Mouse (Mus musculus) MEL (cell line): ENCODE results near the gene Tmem251. TPM values are rescaled to one million over a fixed set of nuclear protein-coding genes. Genes with fewer than 3 reads are reported as not detected.

Source experiments
- DNase-seq: peaks from one replicate; pipeline ENCODE4 v3.0.0; 2011; ENCODE audit warnings: low read depth, low spot score
- H3K27ac ChIP-seq: 2 replicates; pipeline ENCODE4 v1.5.1; 2012; ENCODE audit warnings: low read depth, mild to moderate bottlenecking, control low read depth, low read length, moderate library complexity; ENCODE audit not compliant: control insufficient read depth
- H3K27me3 ChIP-seq, 2 experiments: fragments of 150-350 bp in 1 of 2; sonication (generic) in 1 of 2; 2 replicates each; pipeline ENCODE4 v1.6.1; 2012; ENCODE audit warnings: low read length in 2 of 2, mild to moderate bottlenecking in 2 of 2, improper control_type of control experiment in 1 of 2, moderate library complexity in 1 of 2; ENCODE audit not compliant: insufficient read depth in 2 of 2, control insufficient read depth in 1 of 2
- H3K36me3 ChIP-seq, 2 experiments: 2 replicates each; pipeline ENCODE4 v1.6.1; 2012 to 2014; ENCODE audit warnings: low read length in 2 of 2, improper control_type of control experiment in 1 of 2, inconsistent platforms in 1 of 2, mild to moderate bottlenecking in 1 of 2; ENCODE audit not compliant: insufficient read depth in 2 of 2, control insufficient read depth in 1 of 2
- H3K4me1 ChIP-seq, 2 experiments: fragments of 150-350 bp in 1 of 2; sonication (generic) in 1 of 2; 2 replicates each; pipeline ENCODE4 v1.6.1; 2012; ENCODE audit warnings: low read length in 2 of 2, improper control_type of control experiment in 1 of 2, mild to moderate bottlenecking in 1 of 2; ENCODE audit not compliant: insufficient read depth in 2 of 2, control insufficient read depth in 1 of 2
- H3K4me3 ChIP-seq, 2 experiments: fragments of 150-350 bp in 1 of 2; sonication (generic) in 1 of 2; 2 replicates each; pipeline ENCODE4 v1.5.1; 2012; ENCODE audit warnings: low read depth in 2 of 2, low read length in 2 of 2, mild to moderate bottlenecking in 2 of 2, moderate library complexity in 2 of 2, control low read depth in 1 of 2, improper control_type of control experiment in 1 of 2; ENCODE audit not compliant: control insufficient read depth in 1 of 2, insufficient read depth in 1 of 2
- H3K79me2 ChIP-seq: 2 replicates; pipeline ENCODE4 v1.6.1; 2012; ENCODE audit warnings: mild to moderate bottlenecking, low read length, moderate library complexity; ENCODE audit not compliant: control insufficient read depth, poor library complexity, insufficient read depth
- H3K9ac ChIP-seq: 2 replicates; pipeline ENCODE4 v1.6.1; 2012; ENCODE audit warnings: low read depth, mild to moderate bottlenecking, control low read depth, low read length, moderate library complexity; ENCODE audit not compliant: control insufficient read depth, poor library complexity, severe bottlenecking
- H3K9me3 ChIP-seq: fragments of 150-350 bp; sonication (generic); replicated peaks from 2 replicates; pipeline ENCODE4 v1.6.1; 2012; ENCODE audit warnings: mild to moderate bottlenecking, low read length, improper control_type of control experiment, moderate library complexity; ENCODE audit not compliant: insufficient read depth
- BHLHE40 ChIP-seq: IDR thresholded peaks from 2 replicates; pipeline ENCODE4 v1.6.1; 2012; ENCODE audit warnings: low read depth, mild to moderate bottlenecking, inconsistent platforms, low read length, improper control_type of control experiment, borderline replicate concordance
- CHD1 ChIP-seq: IDR thresholded peaks from 2 replicates; pipeline ENCODE4 v1.6.1; 2012; ENCODE audit warnings: low read depth, mild to moderate bottlenecking, inconsistent platforms, low read length, improper control_type of control experiment
- CHD2 ChIP-seq: IDR thresholded peaks from 2 replicates; pipeline ENCODE4 v1.6.1; 2011; ENCODE audit warnings: low read length, improper control_type of control experiment
- ELF1 ChIP-seq: IDR thresholded peaks from 2 replicates; pipeline ENCODE4 v1.6.1; 2014; ENCODE audit warnings: low read depth, mild to moderate bottlenecking, inconsistent platforms, low read length, improper control_type of control experiment, moderate library complexity
- EP300 ChIP-seq, 2 experiments: IDR thresholded peaks; 2 replicates each; pipeline ENCODE4 v1.6.1; 2011; ENCODE audit warnings: improper control_type of control experiment in 2 of 2, low read length in 2 of 2, low read depth in 1 of 2, mild to moderate bottlenecking in 1 of 2
- ETS1 ChIP-seq: IDR thresholded peaks from 2 replicates; pipeline ENCODE4 v1.6.1; 2012; ENCODE audit warnings: low read depth, mild to moderate bottlenecking, inconsistent platforms, low read length, improper control_type of control experiment, moderate library complexity
- GABPA ChIP-seq: IDR thresholded peaks from 2 replicates; pipeline ENCODE4 v1.6.1; 2012; ENCODE audit warnings: low read depth, mild to moderate bottlenecking, inconsistent platforms, low read length, improper control_type of control experiment, moderate library complexity
- HCFC1 ChIP-seq: IDR thresholded peaks from 2 replicates; pipeline ENCODE4 v1.6.1; 2012; ENCODE audit warnings: low read depth, mild to moderate bottlenecking, inconsistent platforms, low read length, improper control_type of control experiment, moderate library complexity
- JUND ChIP-seq: IDR thresholded peaks from 2 replicates; pipeline ENCODE4 v1.6.1; 2011; ENCODE audit warnings: low read depth, mild to moderate bottlenecking, improper control_type of control experiment, low read length
- KAT2A ChIP-seq: conservative IDR thresholded peaks from 2 replicates; pipeline ENCODE4 v1.6.1; 2012; ENCODE audit warnings: low read depth, low read length, improper control_type of control experiment, inconsistent platforms
- MAX ChIP-seq: IDR thresholded peaks from 2 replicates; pipeline ENCODE4 v1.6.1; 2011; ENCODE audit warnings: low read length, improper control_type of control experiment
- MAZ ChIP-seq: IDR thresholded peaks from 2 replicates; pipeline ENCODE4 v1.6.1; 2012; ENCODE audit warnings: low read depth, mild to moderate bottlenecking, inconsistent platforms, low read length, improper control_type of control experiment
- MEF2A ChIP-seq: IDR thresholded peaks from 2 replicates; pipeline ENCODE4 v1.6.1; 2014; ENCODE audit warnings: low read depth, mild to moderate bottlenecking, inconsistent platforms, low read length, improper control_type of control experiment; ENCODE audit not compliant: poor library complexity, insufficient replicate concordance, severe bottlenecking; ENCODE audit errors: extremely low read depth
- MXI1 ChIP-seq: IDR thresholded peaks from 2 replicates; pipeline ENCODE4 v1.6.1; 2011; ENCODE audit warnings: mild to moderate bottlenecking, low read depth, low read length, improper control_type of control experiment
- MYC ChIP-seq: IDR thresholded peaks from 2 replicates; pipeline ENCODE4 v1.6.1; 2011; ENCODE audit warnings: low read depth, mild to moderate bottlenecking, low read length, improper control_type of control experiment, moderate library complexity
- NELFE ChIP-seq: IDR thresholded peaks from 2 replicates; pipeline ENCODE4 v1.6.1; 2011; ENCODE audit warnings: low read depth, low read length, improper control_type of control experiment
- NRF1 ChIP-seq: IDR thresholded peaks from 2 replicates; pipeline ENCODE4 v1.6.1; 2014; ENCODE audit warnings: low read depth, mild to moderate bottlenecking, inconsistent platforms, low read length, improper control_type of control experiment, moderate library complexity; ENCODE audit not compliant: poor library complexity, insufficient read depth, severe bottlenecking
- POLR2A ChIP-seq, 2 experiments: IDR thresholded peaks; 2 replicates each; pipeline ENCODE4 v1.6.1; 2011 to 2012; ENCODE audit warnings: low read length in 2 of 2, mild to moderate bottlenecking in 2 of 2, control low read depth in 1 of 2, improper control_type of control experiment in 1 of 2, low read depth in 1 of 2, moderate library complexity in 1 of 2; ENCODE audit not compliant: control insufficient read depth in 1 of 2, insufficient read depth in 1 of 2, poor library complexity in 1 of 2
- POLR2AphosphoS2 ChIP-seq: IDR thresholded peaks from 2 replicates; pipeline ENCODE4 v1.6.1; 2011; ENCODE audit warnings: low read length, improper control_type of control experiment
- RAD21 ChIP-seq: IDR thresholded peaks from 2 replicates; pipeline ENCODE4 v1.6.1; 2011; ENCODE audit warnings: mild to moderate bottlenecking, low read depth, low read length, improper control_type of control experiment
- SIN3A ChIP-seq: IDR thresholded peaks from 2 replicates; pipeline ENCODE4 v1.6.1; 2012; ENCODE audit warnings: low read length, improper control_type of control experiment, inconsistent platforms
- SMC3 ChIP-seq: IDR thresholded peaks from 2 replicates; pipeline ENCODE4 v1.6.1; 2011; ENCODE audit warnings: low read depth, low read length, improper control_type of control experiment
- TAL1 ChIP-seq: IDR thresholded peaks from 2 replicates; pipeline ENCODE4 v1.6.1; 2012; ENCODE audit warnings: mild to moderate bottlenecking, inconsistent platforms, low read length, moderate library complexity, mixed read lengths
- TBP ChIP-seq: IDR thresholded peaks from 2 replicates; pipeline ENCODE4 v1.8.0; 2011; ENCODE audit warnings: low read depth, low read length, improper control_type of control experiment
- TCF12 ChIP-seq: IDR thresholded peaks from 2 replicates; pipeline ENCODE4 v1.6.1; 2014; ENCODE audit warnings: low read depth, mild to moderate bottlenecking, inconsistent platforms, low read length, improper control_type of control experiment, moderate library complexity
- UBTF ChIP-seq: IDR thresholded peaks from 2 replicates; pipeline ENCODE4 v1.6.1; 2012; ENCODE audit warnings: low read depth, mild to moderate bottlenecking, inconsistent platforms, low read length, improper control_type of control experiment, moderate library complexity, borderline replicate concordance; ENCODE audit not compliant: insufficient read depth
- USF1 ChIP-seq: IDR thresholded peaks from 2 replicates; pipeline ENCODE4 v1.6.1; 2014; ENCODE audit warnings: low read depth, mild to moderate bottlenecking, inconsistent platforms, low read length, improper control_type of control experiment, moderate library complexity
- ZKSCAN1 ChIP-seq: IDR thresholded peaks from 2 replicates; pipeline ENCODE4 v1.6.1; 2012; ENCODE audit warnings: low read depth, mild to moderate bottlenecking, inconsistent platforms, low read length, improper control_type of control experiment, moderate library complexity
- ZMIZ1 ChIP-seq: IDR thresholded peaks from 2 replicates; pipeline ENCODE4 v1.6.1; 2012; ENCODE audit warnings: low read depth, mild to moderate bottlenecking, inconsistent platforms, low read length, improper control_type of control experiment, moderate library complexity
- polyA plus RNA-seq, 2 experiments: library from polyadenylated mRNA; stranded (reverse) in 1 of 2; unstranded in 1 of 2; fragments of >175 nt in 1 of 2; fragments of >200 nt in 1 of 2; gene quantifications; 2 replicates each; pipeline versions ENCODE4 v1.2.1 to v1.2.4; 2012; ENCODE audit warnings: low replicate concordance in 2 of 2, low read depth in 1 of 2; ENCODE audit not compliant: insufficient read length in 2 of 2, insufficient read depth in 1 of 2, missing spikeins in 1 of 2
- total RNA-seq: library from RNA; depleted of rRNA; stranded (reverse); fragments of 300-350 nt; gene quantifications from 2 replicates; pipeline ENCODE4 v1.2.3, GENCODE M21; 2012; rRNA removed

Tmem251 gene
- total RNA-seq (9.0 and 9.3 TPM in 2 replicates), polyA plus RNA-seq (10 to 100 TPM; 11.4 to 57.5 TPM)

DNA sequence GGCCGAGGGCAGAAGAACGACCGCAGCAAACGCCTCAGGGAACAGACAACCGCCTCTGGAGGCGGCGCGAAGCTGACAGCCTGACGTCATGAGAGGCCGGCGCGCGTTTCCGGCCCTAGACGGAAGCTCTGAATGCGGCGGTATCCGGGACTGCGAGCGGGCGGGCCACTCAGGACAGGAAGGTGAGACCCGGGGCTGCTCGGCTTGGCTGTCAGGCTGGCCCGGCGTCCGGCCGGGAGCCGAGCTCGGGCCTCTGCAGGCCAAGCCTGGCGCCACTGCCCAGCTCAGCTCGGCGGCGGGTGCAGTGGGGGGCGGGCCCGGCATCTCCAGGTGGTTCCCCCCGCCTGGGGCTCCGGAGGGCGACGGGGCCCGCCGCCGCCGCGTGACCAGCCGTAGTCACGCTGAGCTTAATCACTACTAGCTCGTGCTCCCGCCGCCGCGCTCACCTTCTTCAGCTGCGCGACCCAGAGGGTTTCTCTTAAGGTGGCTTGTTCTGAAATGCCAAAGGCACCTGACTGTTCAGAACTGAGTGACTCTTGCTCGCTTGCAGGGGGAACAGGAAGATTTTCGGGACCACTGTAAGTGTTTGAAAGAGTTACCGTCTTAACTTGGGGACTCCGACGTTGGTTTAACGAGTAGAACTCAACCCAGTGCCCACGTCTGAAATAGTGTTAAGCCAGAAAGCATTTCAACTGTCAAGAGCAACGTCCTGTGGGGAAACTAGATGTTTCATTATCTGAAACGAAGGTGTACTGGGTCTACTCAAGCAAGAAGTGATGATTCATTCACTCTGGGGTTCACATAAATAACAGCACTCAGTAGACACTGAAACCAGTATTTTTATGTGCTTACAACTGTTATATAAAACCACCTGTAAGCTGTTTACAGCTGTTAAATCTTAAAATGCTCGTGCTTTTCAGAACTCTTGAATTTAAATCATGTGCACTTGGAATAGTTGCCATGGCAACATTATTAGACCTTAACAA is at the start of gene Tmem251, which contains the start of gene Moap1:
Gene Tmem251, plus strand, starts transcription at position 174 of the 986 bp plus-strand sequence.
Gene Moap1, minus strand, starts transcription at position 73 of the 986 bp plus-strand sequence.
- DNase-seq, result peak; percentile 94

DNA sequence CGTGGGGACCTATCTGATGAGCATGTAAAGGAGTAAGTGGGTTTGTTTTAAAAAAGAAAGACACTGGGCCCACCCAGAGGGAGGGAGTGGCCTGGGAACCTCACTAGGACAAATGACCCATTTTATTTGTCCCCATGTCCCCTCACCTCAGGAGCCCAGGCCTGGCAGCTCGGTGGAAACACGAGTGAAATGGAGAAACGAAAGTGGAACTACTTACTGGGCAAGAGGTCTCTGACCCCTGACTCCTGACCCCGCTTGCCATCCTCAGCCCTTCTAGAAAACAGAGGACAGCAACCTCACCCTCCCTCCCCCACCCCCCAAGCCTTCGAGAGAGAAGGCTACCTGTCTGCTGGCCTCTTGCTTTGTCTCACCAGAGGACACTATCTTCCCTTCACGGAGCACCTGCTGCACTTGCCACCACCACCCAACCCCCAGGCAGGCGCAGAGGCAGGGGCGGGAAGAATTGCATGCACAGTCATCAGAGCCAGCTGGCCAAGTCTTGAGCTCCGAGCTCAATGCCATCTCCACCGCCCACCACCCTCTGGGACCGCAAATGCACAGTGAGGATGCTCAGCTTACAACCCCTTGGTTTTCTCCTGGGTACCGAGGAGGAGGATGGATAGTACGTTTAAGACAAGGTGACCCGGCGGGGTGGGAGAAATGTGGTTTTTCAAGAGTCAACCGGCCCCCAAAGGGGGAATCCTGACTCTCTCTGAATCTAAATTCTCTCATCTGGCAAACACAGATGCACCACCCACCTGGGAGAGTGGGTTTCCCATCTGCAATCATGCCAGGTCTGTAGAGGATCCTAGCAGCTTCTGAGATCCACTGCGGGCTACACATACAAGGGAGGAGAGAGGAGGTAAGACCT is 48.0 kb upstream of the Tmem251 start:
- Histone ChIP-seq H3K27ac (no peak overlapping the region), H3K79me2 (peaks cover 10% of the 10 kb centered on the region), H3K9me3 (no peaks in the 10 kb centered on the region), H3K36me3 (no peaks in the 10 kb centered on the region), H3K27me3 (no peaks in the 10 kb centered on the region), H3K4me3 (no peak overlapping the region), H3K4me1 (no peaks in the 10 kb centered on the region), H3K9ac (no peak overlapping the region)
- no peak for TF ChIP-seq HCFC1
- TF ChIP-seq USF1, result no peak
- TF ChIP-seq TBP, result no peak
- no peak for TF ChIP-seq BHLHE40
- no peak for TF ChIP-seq CHD2
- no peak for TF ChIP-seq NELFE
- TF ChIP-seq SIN3A, result no peak
- TF ChIP-seq MEF2A, result no peak
- no peak for TF ChIP-seq ZKSCAN1
- no peak for TF ChIP-seq NRF1
- TF ChIP-seq KAT2A, result no peak
- no peak for TF ChIP-seq POLR2AphosphoS2
- no peak for TF ChIP-seq TAL1
- DNase-seq, result no peak

More for the DNA sequence above, at the start of gene Tmem251, which contains the start of gene Moap1:
- Histone ChIP-seq H3K9ac (peak within 1 kb of the TSS; percentile 82), H3K9me3 (no peaks in the 10 kb centered on the region), H3K27ac (peak within 1 kb of the TSS; percentile 87), H3K36me3 (peaks cover 0 to 47% of the 10 kb centered on the region in 2 experiments; a peak in 3 of 4 replicates), H3K4me1 (peaks cover 8 to 26% of the 10 kb centered on the region in 2 experiments; a peak in 3 of 4 replicates), H3K79me2 (peaks cover 31% of the 10 kb centered on the region), H3K27me3 (no peaks in the 10 kb centered on the region), H3K4me3 (peak within 1 kb of the TSS; percentile 76 to 87)
- TF ChIP-seq NELFE, result peak; percentile 88
- 0 out of 2 replicates have a peak, but pooled peaks have one; percentile 4 for TF ChIP-seq CHD1
- TF ChIP-seq JUND, result no peak
- TF ChIP-seq CHD2, result no peak
- TF ChIP-seq TCF12, result no peak
- peak; percentile 49; the same call in 1 of the 2 replicates for TF ChIP-seq BHLHE40
- peak; percentile 81 for TF ChIP-seq HCFC1
- peak; percentile 84 for TF ChIP-seq MXI1
- no peak; a peak in 1 of 4 replicates for TF ChIP-seq EP300 (IDR thresholded peaks at IDR 0.05; ENCODE audit: low read depth in 1 of 2, low read length in 2 of 2)
- no peak for TF ChIP-seq SMC3
- TF ChIP-seq ZMIZ1, result peak; percentile 76
- no peak for TF ChIP-seq UBTF
- TF ChIP-seq USF1, result peak; percentile 46; the same call in 1 of the 2 replicates
- TF ChIP-seq SIN3A, result peak; percentile 67
- TF ChIP-seq MAX, result 0 out of 2 replicates have a peak, but pooled peaks have one; percentile 44
- TF ChIP-seq ELF1, result peak; percentile 70
- peak; percentile 82 to 83; a peak in 3 of 4 replicates for TF ChIP-seq POLR2A (IDR thresholded peaks at IDR 0.05; ENCODE audit: control insufficient read depth in 1 of 2, insufficient read depth in 1 of 2, low read depth in 1 of 2, low read length in 2 of 2, poor library complexity in 1 of 2)
- TF ChIP-seq GABPA, result no peak
- no peak for TF ChIP-seq NRF1
- peak; percentile 88 for TF ChIP-seq POLR2AphosphoS2
- no peak for TF ChIP-seq RAD21
- TF ChIP-seq MYC, result 0 out of 2 replicates have a peak, but pooled peaks have one; percentile 8
- TF ChIP-seq MAZ, result no peak
- peak; percentile 55 for TF ChIP-seq ETS1
- peak; percentile 47; the same call in 1 of the 2 replicates for TF ChIP-seq TBP
